Mouse (Mus musculus) mesoderm, embryonic 11.5 days (tissue): ENCODE data around the gene Tex30.
A peak's percentile ranks its signal among the peaks of the same experiment; 100 is the strongest.

Experiments used
- DNase-seq: peaks from one replicate; pipeline ENCODE4 v3.0.0-alpha.2; 2012; ENCODE audit warnings: low read depth, low spot score

Gene Tex30

DNA sequence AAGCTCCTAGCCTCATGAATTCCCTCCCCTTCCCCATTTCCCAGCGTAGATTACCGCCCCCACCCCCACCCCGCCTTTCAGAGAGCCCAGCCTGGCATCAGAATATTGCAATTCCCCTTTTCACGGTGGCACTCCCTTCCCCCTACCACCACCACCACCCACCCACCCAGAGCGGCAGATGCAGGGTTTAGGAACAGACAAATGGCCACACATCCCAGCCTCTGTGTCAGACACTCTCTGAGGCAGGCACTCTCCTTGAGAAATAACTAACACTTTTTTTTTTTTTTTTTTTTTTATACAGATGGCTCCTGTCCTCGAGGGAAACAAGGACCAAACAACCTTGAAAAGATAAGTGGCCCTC, 59.7 kb downstream of the Tex30 start:
- no peak for DNase-seq

DNA sequence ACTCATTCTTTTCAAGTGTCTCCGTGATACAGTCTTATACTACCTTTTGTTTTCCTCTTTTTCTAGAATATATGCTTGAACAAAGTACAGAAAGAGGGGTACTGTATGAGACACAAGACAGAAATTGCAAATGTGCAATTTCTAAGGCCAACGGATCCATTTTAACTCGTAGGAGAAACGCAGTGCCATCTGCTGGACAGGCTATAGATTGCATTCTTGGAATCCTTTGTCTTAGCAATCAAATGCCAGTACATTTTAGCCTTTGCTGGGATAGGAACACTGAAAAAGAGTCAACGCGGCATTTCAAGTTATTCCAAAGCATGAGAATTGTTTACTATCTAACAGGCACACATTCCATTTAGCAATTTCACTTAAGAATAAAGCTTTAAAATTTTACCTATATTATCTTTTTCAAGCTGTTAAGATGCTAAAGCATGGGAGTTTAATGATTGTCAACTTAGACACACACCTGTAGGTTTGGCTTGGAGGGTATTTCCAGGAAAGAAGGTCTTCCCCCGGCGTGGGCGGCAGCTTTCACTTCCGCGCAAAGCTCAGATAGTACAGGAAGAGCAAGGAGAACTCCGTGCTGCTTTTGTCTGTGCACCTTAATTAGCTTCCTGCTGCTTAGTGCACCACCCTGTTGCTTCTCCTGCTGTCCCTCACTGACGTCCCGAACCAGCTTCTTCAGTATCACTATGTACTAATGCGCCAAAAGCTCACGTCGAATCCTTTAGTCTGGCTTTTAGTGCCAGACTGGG, 60.3 kb downstream of the Tex30 start:
- DNase-seq: peak; percentile 79
